Mouse (Mus musculus): ENCODE data around the gene Pik3c2b.
A peak's percentile ranks its signal among the peaks of the same experiment; 100 is the strongest.
"Not testable (repeated sequence)": the region's sequence is repeated elsewhere in the genome, so short reads cannot be mapped to it uniquely, and the experiment has no call there.

Gene Pik3c2b

GRCm38 (mm10) chr1:133045011-133045860, at the start of gene Pik3c2b:
TSS of gene Pik3c2b (plus strand) at chr1:133045667.
- DNase-seq (ENCODE audit: low spot score in 2 of 2): no peak

DNA sequence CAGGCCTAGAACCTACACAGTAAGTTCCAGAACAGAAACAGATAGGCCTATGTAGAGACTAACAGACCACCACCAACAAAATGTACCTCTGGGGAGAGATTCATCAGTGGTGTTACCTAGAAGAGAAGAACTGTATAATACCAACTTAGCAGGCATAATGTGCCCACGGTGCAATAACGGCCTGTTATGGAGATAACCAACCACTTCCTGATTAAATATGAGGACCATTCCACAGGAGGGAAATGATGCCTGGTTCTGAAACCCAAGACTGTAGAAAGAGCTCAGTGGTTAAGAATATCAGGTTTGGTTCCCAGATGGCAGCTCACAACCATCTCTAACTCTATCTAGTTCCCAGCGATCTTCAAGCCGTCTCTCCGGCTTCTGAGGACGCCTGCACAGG, 45.1 kb upstream of the Pik3c2b start:
- no peak for DNase-seq (ENCODE audit: low spot score in 2 of 2)

DNA sequence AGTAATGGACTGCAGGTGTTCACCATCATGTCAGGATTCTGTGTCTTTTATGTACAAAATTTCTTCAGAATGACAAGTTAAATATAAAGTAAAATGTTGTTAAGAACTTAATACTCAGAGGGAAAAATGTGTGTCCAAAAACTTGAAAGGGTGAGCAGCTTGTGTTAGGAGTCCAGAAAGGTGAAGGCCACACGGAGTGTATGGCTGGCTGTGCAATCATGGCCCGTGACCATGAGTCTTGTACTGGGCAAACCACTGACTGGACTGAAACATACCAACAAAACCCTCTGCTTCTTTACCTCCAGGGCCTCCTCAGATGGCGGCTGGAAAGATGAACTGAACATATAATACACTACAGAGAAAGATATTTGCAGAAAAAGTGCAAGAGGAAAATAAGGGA, 38.9 kb upstream of the Pik3c2b start:
- DNase-seq (ENCODE audit: low spot score in 2 of 2): no peak

DNA sequence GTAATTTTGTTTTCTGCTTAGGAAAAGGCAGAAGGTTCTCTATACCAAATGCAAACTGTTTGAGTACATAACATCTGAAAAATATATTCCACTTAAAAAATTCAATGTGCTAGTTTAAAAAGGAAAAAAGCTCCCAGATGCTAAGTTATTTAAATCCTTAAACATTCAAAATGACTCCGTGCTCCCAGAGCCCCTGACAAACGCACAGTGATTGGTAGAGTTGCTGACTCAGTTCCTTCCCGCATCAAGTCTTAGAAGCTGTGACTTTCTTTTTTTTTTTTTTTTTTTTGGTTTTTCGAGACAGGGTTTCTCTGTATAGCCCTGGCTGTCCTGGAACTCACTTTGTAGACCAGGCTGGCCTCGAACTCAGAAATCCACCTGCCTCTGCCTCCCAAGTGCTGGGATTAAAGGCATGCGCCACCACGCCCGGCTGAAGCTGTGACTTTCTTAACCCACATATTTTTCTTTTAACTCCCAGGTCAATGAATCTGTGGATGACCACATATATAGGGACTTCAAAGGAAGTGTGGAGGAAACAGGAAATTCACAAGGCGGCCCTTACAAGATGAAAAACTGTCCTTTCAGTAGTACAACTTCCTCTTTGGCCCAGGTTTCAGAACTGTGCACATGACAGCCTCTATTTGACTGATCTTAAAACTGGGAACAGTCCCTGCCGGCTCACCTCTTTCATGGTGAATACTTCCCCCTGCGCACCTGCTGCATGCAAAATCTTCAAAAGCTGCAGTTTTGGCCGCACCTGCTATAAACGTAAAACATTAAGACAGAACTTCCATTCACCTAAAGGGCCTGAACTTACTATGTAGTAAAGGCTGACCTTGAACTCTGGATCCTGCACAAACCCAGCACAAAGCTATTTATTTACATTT, 33.3 kb upstream of the Pik3c2b start:
- peak; percentile 25 to 26 for DNase-seq (ENCODE audit: low spot score in 2 of 2)

GRCm38 (mm10) chr1:133013331-133013730, 32.1 kb upstream of the Pik3c2b start:
- no peak for DNase-seq (ENCODE audit: low spot score in 2 of 2)

DNA sequence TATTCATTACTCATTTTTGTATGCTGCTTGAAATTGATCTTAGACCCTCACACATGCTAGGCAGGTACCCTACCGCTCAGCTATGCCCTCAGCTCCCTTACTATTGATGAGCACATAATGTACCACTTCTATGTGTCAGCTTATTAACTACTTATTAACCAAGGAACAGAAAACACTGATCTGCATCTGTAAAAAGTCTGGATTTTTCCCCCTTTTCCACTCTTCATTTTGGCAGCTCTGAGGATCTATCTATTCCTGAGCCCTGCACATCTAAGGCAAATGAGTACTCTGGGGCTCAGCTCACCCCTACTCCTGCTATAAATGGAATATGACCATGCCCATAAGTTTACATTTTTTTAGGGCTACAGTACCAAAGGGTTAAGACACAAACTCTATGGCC, 31.3 kb upstream of the Pik3c2b start:
- DNase-seq (ENCODE audit: low spot score in 2 of 2): no peak

DNA sequence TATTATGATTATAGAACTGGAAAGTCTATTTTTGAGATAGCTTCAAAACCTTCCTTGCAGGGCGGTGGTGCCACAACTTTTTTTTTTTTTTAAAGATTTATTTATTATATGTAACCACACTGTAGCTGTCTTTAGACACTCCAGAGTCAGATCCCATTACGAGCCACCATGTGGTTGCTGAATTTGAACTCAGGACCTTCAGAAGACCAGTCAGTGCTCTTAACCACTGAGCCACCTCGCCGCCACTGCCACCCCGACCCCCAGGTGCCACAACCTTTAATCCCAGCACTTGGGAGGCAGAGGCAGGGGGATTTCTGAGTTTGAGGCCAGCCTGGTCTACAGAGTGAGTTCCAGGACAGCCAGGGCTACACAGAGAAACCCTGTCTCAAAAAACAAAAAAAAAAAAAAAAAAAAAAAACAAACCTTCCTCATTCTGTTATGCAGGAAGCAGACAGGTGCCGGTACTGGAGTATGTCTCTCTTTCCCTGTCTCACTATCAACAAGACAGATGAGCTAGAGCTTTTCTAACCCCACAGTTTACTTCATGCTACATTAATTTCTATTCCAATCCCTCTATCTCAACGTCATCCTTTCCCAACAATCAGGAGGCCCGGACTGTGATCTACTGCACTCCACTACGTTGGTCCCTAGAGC, 28.6 kb upstream of the Pik3c2b start:
- no peak for DNase-seq (ENCODE audit: low spot score in 2 of 2)

DNA sequence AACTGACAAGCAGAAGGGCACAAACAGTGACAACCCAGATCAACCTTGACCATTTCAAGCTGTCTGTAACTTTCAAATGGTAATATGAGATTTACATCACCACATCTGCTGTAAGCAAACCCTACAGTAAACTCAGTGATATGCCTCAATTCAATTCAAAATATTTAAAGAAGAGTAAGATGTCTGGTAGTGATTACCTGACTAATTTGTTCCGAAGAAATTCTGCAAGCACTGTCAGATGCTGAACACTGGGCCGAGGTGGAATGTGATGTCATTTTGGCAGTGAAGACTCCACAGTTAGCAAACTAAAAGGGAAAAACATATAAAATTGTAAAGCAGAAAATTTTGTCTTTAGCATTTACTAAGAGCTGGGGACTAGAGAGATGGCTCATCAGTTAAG, 26.9 kb upstream of the Pik3c2b start:
- DNase-seq (ENCODE audit: low spot score in 2 of 2): no peak

DNA sequence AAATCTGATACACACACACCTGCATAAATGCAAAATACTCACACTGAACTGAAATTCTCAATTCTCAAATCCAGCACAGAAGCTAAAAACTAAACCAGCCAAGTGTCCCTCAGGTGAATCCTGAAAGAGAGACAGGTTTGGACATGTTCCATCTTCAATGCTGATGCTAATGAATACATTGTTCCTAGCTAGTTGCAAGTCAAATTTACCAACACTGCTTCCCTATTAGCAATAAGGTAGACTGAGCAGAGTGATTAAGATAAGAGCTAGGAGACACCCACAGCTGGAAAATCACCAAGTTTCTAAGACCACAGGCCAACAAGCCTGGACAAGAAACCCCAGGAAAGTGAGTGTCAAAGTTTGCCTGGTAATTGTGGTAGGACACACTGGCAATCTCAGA, 26.2 kb upstream of the Pik3c2b start:
- DNase-seq (ENCODE audit: low spot score in 2 of 2): no peak

DNA sequence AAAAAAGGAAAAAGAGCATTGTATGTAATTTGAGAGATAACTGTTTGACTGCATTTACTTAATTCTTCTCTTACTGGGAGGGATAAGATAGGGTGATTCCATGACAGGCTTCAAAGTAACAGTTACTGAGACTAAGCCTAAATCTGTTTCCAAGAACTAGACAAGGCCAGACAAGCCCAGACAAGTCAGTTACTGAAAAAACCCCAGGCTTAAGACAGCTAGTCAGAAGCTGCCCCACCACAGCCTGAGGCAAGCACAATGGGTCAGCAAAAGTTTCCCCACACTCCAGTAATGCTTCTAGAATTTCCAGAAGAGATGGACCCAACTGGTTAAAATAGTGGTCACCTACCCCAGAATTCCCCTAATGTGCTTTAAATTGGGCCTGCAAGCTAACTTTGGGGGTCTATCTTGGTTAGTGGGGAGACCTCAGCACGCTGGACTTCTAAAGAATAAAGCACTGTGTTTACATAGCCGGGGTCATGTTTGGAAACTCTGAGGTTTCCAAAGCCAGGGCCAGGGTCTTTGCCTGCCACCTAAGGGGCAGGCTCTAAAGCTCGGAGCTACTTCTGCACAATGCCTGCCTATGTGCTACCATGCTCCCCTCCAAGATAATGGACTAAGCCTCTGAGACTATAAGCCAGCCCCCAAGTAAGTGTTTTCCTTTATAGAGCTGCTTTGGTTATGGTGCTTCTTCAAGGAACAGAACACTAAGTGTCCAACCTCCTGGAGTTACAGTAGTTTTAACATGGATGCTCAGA, 25.2 kb upstream of the Pik3c2b start:
- DNase-seq (ENCODE audit: low spot score in 2 of 2): no peak

DNA sequence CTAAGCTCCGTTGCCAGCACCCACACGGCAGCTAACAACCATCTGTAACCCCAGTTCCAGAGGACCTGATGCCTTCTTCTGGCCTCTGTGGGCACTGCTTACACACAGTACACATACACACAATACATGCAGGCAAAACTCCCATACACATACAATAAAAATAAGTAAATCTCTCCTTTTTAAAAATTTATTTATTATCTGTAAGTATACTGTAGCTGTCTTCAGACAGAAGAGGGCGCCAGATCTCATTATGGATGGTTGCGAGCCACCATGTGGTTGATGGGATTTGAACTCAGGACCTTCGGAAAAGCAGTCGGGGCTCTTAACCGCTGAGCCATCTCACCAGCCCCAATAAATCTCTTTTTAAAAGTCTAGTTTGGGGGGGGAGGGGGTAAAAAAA, 24.1 kb upstream of the Pik3c2b start:
- DNase-seq (ENCODE audit: low spot score in 2 of 2): no peak

GRCm38 (mm10) chr1:133021971-133022370, 23.5 kb upstream of the Pik3c2b start:
- not testable (repeated sequence) for DNase-seq (ENCODE audit: low spot score in 2 of 2)

GRCm38 (mm10) chr1:133023723-133024122, 21.7 kb upstream of the Pik3c2b start:
- DNase-seq (ENCODE audit: low spot score in 2 of 2): not testable (repeated sequence)

DNA sequence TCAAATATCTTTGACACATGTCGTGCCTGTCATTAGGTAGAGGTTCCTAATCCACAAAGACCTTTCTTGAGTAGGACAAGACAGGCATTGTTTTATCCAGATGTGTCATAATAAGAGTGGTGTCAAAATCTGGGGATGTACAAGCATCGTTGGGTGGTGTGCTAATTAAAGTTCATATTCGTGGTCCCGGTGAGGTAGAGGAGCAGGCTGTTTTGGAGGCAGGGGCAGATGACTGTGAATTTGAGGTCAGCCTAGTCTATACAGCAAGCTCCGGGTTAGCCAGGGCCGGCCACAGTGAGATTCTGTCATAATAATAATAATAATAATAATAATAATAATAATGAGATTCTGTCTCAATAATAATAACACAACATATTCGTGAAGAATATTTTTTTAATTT, 21.0 kb upstream of the Pik3c2b start:
- DNase-seq (ENCODE audit: low spot score in 2 of 2): no peak

DNA sequence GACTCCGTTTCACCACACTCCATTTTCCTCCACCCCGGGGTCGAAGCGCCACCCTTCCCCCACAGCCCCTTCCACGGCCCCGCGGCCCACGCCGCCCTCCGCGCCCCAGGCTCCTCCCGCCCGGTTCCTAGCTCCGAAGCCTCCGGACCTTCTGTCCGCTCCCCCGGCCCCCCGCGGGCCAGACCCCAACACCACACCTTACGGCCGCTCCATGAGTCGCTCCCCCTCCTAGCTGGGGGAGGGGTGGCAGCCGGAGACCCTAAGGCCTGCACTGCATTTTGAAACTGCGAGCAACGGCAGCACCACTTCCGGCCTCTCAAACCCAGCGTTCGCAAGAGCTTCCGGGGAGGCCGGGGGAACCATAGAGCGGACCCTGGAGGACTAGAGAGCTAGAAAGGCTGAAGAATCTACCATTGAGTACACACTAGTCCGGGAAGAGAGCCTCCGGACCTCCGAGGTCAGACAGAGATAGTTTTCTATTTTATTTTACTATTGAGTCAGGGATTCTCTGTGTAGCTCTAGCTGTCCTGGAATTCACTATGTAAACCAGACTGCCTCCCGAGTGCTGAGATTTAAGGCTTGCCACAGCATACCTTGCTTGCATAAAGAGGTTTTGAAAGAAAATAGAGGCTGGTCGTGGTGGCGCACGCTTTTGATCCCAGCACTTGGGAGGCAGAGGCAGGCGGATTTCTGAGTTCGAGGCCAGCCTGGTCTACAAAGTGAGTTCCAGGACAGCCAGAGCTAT, 20.2 kb upstream of the Pik3c2b start:
- peak; percentile 88 for DNase-seq (ENCODE audit: low spot score in 2 of 2)

- not testable (repeated sequence) for DNase-seq (ENCODE audit: low spot score in 2 of 2)
Measured at GRCm38 (mm10) chr1:133025796-133026190, 19.7 kb upstream of the Pik3c2b start.

DNA sequence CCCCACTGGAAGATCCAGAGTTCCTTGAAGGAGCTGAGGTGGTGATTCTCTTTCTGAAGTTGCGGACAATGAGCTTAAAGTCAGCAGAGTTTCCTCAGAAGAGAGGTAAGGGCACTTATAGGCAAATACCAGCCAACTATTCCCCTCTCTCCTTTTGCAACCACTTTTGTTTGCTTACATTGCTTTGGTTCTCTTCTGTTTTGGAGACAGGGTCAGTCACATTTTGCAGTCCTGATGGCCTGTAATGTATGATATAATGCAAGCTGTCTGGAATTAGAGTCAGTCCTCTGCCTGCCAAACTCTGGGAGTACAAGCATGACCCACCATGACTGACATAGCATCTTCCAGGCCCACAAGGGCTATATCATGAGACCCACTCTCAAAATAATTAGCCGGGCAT, 18.3 kb upstream of the Pik3c2b start:
- no peak for DNase-seq (ENCODE audit: low spot score in 2 of 2)

DNA sequence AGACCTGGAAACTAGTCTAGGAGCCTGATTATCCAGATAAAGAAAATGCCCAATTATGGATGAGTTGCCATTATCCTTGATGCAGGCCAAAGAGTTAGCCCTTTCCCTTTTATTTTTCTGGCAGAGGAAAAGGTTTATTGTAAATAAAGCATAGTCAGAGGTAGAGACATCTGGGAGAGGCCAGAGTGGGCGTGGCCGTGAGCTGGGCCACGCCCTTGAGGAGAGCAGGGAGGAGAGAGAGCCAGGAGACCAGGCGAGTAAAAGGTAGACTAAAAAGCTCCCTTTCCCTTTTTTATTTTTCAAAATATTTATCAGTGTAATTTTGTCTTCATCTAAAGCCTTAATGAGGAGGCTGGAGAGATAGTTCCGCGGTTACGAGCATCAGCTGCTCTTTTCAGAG, 17.5 kb upstream of the Pik3c2b start:
- DNase-seq (ENCODE audit: low spot score in 2 of 2): no peak

DNA sequence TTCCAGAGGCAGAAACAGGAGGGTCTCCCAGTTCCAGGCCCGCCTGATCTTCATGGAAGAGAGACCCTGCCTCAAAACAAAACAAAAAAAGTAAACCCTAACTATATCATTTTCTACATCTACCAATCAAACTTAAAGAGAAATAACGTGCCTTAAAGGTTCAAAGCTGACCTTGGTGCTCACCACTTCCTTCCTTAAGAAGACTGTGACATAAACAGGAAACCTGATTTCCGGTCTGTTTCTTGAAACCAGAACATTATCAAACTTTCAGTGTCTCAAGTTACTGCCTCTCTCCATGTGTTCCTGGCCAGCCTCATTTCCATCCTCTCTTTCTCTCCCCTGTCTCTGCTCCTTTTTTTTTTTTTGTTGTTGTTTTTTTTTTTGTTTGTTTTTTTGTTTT, 15.7 kb upstream of the Pik3c2b start:
- no peak for DNase-seq (ENCODE audit: low spot score in 2 of 2)

- no peak for DNase-seq (ENCODE audit: low spot score in 2 of 2)
Measured at GRCm38 (mm10) chr1:133030461-133030860, 15.0 kb upstream of the Pik3c2b start, which contains the start of gene Mdm4. TSS of gene Mdm4 (minus strand) at chr1:133030561.

DNA sequence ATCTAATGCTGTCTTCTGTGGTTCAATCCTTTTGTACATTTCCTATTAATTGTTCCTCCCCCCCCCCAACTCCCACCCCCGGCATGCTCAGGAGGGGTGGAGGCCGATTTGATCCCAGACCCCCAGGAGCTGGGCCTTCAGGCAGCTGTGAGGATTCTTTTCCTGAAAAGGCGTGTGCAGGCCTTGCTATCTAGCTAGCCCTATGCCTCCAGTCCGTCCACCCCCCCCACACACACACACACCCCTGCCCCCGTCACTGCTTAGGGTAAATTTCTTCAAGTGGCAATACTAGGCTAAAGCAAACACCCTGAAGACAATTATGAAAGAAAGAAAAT, 12.5 kb upstream of the Pik3c2b start:
- DNase-seq (ENCODE audit: low spot score in 2 of 2): no peak

All from thymus, postnatal 10 days (tissue).